Mouse (Mus musculus) forebrain, embryonic 13.5 days (tissue): Measurements from ENCODE around the gene Slc35c2. TPM values are rescaled to one million over a fixed set of nuclear protein-coding genes. Genes with fewer than 3 reads are reported as not detected.

Experiments
- ATAC-seq: fragments of 200-750 bp; cut with Nextera tagmentation; 2 replicates; pipeline ENCODE4 v1.8.0; 2017
- H3K27ac ChIP-seq: fragments of 300-500 bp; sonication (generic); 2 replicates; pipeline ENCODE4 v1.5.1; 2015; ENCODE audit warnings: inconsistent platforms, mild to moderate bottlenecking, moderate library complexity
- H3K27me3 ChIP-seq: fragments of 300-500 bp; sonication (generic); 2 replicates; pipeline ENCODE4 v1.6.1; 2015; ENCODE audit warnings: mild to moderate bottlenecking, inconsistent platforms
- H3K36me3 ChIP-seq: fragments of 300-500 bp; sonication (generic); 2 replicates; pipeline ENCODE4 v1.6.1; 2015; ENCODE audit warnings: mild to moderate bottlenecking, inconsistent platforms; ENCODE audit not compliant: poor library complexity, severe bottlenecking
- H3K4me1 ChIP-seq: fragments of 300-500 bp; sonication (generic); 2 replicates; pipeline ENCODE4 v1.6.1; 2015; ENCODE audit warnings: inconsistent platforms
- H3K4me2 ChIP-seq: fragments of 300-500 bp; sonication (generic); 2 replicates; pipeline ENCODE4 v1.6.1; 2015; ENCODE audit warnings: inconsistent platforms, mild to moderate bottlenecking, moderate library complexity
- H3K4me3 ChIP-seq: fragments of 300-500 bp; sonication (generic); 2 replicates; pipeline ENCODE4 v1.5.1; 2015; ENCODE audit warnings: mild to moderate bottlenecking, inconsistent platforms
- H3K9ac ChIP-seq: fragments of 300-500 bp; sonication (generic); 2 replicates; pipeline ENCODE4 v1.6.1; 2015; ENCODE audit warnings: mild to moderate bottlenecking, inconsistent platforms
- H3K9me3 ChIP-seq: fragments of 300-500 bp; sonication (generic); replicated peaks from 2 replicates; pipeline ENCODE4 v1.6.1; 2016; ENCODE audit warnings: inconsistent platforms
- WGBS: fragments of 180-500 bp; shearing (Covaris S2); methylation state at CpG from one replicate; pipeline ENCODE4 v1.1.7; 2015; 5-methylcytosine and 5-hydroxymethylcytosine counted together
- polyA plus RNA-seq: library from polyadenylated mRNA; unstranded; fragments of >200 nt; fragmentation: Nextera tagmentation; extraction: Ambion mirVana; gene quantifications from 2 replicates; pipeline ENCODE4 v1.2.1, GENCODE M21; 2015

Gene Slc35c2
- polyA plus RNA-seq, 1 experiment from 2014 or later, result 63.8 TPM

GRCm38 (mm10) chr2:165321981-165322735, 34.5 kb upstream of the Slc35c2 start:
- Histone ChIP-seq H3K9me3 (no peaks in the 10 kb centered on the region), H3K27ac (no peak overlapping the region), H3K9ac (no peak overlapping the region), H3K27me3 (no peaks in the 10 kb centered on the region), H3K4me1 (peaks cover 82% of the 10 kb centered on the region), H3K4me3 (no peak overlapping the region), H3K36me3 (no peaks in the 10 kb centered on the region; the same call in 1 of the 2 replicates), H3K4me2 (no peak overlapping the region)
- ATAC-seq, result no peak
- WGBS, result 90% methylated on average over 22 of the region's 22 CpGs

DNA sequence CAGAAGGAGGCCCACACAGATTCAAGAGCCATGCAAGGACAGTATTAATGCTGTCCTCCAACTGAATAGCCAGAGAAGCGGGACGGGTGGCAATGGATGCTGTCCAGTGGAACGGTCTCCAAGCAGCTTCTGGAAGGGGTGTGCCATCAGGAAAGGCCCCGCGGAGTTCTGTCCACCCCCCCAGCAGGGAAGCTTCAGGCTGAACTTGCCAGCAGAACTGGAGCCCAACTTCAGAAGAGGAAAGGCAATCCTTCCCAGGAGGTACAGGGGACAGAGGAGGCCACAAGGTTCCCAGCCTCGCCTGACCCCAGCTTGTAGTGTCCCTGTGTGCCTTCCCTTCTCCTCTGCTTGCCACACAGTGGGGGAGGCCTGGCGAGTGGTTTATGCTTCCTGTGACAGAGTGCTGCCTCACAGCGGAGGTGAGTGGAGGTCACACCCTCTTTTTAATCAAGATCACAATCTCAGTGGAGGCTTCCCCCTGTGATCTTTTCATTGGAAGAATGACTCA, 33.8 kb upstream of the Slc35c2 start:
- Histone ChIP-seq H3K4me1 (peaks cover 85% of the 10 kb centered on the region), H3K9me3 (no peaks in the 10 kb centered on the region), H3K4me2 (no peak overlapping the region), H3K9ac (no peak overlapping the region), H3K27me3 (no peaks in the 10 kb centered on the region), H3K27ac (no peak overlapping the region), H3K4me3 (no peak overlapping the region), H3K36me3 (no peaks in the 10 kb centered on the region; the same call in 1 of the 2 replicates)
- 56% methylated on average over 8 of the region's 8 CpGs for WGBS
- ATAC-seq, result no peak

- peaks cover 91% of the 10 kb centered on the region for H3K4me1 ChIP-seq
- peaks cover 3% of the 10 kb centered on the region for H3K36me3 ChIP-seq
- H3K9ac ChIP-seq, result no peak overlapping the region
- peak overlapping the region; percentile 15; the same call in 1 of the 2 replicates for H3K27ac ChIP-seq
- H3K4me2 ChIP-seq, result no peak overlapping the region
- no peak for ATAC-seq
- no peaks in the 10 kb centered on the region for H3K9me3 ChIP-seq
- WGBS, result 74% methylated on average over 12 of the region's 12 CpGs
- no peaks in the 10 kb centered on the region for H3K27me3 ChIP-seq
- H3K4me3 ChIP-seq, result no peak overlapping the region
Observed at GRCm38 (mm10) chr2:165320531-165321150, 33.0 kb upstream of the Slc35c2 start.

DNA sequence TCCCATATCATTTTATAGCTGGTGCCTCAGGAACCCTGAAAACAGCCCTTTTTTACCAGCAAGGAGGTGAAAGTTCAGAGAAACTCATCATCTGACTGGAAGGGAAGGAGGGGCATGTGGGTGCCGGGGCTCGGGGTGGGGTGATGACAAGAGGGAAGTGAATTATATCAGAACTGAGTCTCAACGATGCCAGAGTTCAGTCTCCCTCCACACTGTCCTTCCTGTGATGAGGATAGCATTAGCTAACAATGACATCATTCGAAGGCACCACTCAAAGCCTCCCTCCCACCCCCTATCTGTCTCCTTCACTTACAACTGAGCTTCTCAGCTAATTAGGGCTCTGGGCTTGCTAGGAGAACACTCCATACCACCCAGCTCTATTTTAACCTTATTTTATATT, 31.8 kb upstream of the Slc35c2 start:
- no peak overlapping the region for H3K27ac ChIP-seq
- no peak overlapping the region for H3K4me3 ChIP-seq
- no peaks in the 10 kb centered on the region for H3K9me3 ChIP-seq
- H3K4me1 ChIP-seq, result peaks cover 84% of the 10 kb centered on the region
- no peak overlapping the region for H3K4me2 ChIP-seq
- H3K27me3 ChIP-seq, result no peaks in the 10 kb centered on the region
- H3K9ac ChIP-seq, result no peak overlapping the region
- WGBS, result 79% methylated on average over 4 of the region's 4 CpGs
- ATAC-seq, result no peak
- H3K36me3 ChIP-seq, result peaks cover 14% of the 10 kb centered on the region

DNA sequence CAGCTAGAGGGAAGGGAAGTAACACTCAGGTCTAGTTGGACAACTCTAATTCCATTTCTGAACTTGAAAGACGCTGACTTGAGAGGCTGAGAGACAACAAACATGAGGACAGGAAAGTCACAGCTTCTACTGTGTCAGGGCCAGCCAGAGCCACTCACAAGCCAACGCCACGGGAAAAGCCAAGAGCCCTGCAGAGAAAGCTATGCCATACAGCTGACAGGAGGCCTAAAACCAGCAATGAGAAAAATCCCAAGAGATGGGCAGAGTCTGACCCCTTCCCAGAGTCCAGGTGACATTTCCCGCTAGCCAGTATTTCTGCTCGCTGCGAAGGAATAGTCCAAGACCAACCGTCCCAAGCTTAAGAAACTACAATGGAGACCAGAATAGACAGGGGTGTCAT, 31.3 kb upstream of the Slc35c2 start:
- Histone ChIP-seq H3K9me3 (no peaks in the 10 kb centered on the region), H3K27me3 (no peaks in the 10 kb centered on the region), H3K9ac (no peak overlapping the region), H3K27ac (no peak overlapping the region), H3K36me3 (peaks cover 20% of the 10 kb centered on the region), H3K4me3 (no peak overlapping the region), H3K4me2 (no peak overlapping the region), H3K4me1 (peaks cover 78% of the 10 kb centered on the region)
- no peak for ATAC-seq
- WGBS, result 91% methylated on average over 7 of the region's 7 CpGs

DNA sequence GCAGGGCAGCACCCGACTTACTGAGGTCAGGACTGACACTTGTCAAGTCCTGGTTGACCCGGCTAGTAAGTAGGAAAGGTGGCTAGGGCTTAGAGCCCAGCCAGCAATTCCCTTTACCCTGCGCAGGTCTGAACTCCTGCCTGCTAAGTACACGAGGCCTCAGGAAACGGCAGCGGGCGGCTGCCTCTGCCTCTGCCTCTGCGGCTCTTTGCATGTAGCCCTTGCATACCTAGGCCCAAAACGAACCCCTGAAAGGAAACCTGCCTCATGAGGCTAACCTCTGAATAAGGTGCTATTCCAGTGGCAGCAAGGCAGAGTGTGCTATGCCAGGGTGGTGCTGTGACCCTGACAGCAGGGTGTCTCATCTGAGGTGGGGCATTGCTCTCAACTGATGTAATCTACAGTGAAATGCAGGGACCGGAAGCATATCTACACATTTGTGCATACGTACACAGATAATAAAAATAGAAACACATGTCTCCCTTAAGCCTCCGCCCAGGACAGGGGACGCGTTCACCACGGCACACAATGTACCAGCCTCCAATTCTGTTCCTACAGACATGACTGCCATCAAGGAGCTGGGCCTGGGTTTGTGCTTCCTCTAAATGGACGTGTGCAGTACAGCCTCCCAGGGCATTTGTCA, 30.1 kb upstream of the Slc35c2 start:
- Histone ChIP-seq H3K36me3 (peaks cover 32% of the 10 kb centered on the region), H3K9me3 (no peaks in the 10 kb centered on the region), H3K4me1 (peaks cover 74% of the 10 kb centered on the region), H3K9ac (peak overlapping the region; percentile 55), H3K27ac (peak overlapping the region; percentile 96), H3K4me2 (peak overlapping the region; percentile 44), H3K27me3 (no peaks in the 10 kb centered on the region), H3K4me3 (no peak overlapping the region)
- ATAC-seq, result peak; percentile 7; the same call in 1 of the 2 replicates
- 54% methylated on average over 16 of the region's 16 CpGs for WGBS

GRCm38 (mm10) chr2:165316837-165317473, 29.3 kb upstream of the Slc35c2 start:
- peaks cover 75% of the 10 kb centered on the region for H3K4me1 ChIP-seq
- H3K27me3 ChIP-seq, result no peaks in the 10 kb centered on the region
- no peak overlapping the region for H3K4me3 ChIP-seq

DNA sequence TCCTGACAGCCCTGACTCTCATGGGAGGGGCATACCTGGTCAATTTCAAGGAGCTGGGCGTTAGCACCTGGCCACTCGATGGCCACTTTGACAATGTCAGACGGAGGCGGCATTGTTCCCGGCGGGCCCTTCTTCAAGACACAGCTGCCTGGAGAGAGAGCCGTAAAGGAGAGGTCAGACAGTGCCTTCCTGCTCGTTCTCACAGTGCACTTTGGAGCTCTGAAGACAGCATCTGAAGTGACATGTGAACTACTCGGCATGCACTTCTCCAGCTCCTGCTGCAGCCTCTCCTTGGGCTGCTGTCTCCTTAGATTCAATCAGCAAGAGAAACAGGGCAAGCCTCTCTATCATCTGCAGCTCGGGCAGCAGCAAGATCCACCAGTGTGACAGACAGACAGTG, 28.5 kb upstream of the Slc35c2 start:
- H3K36me3 ChIP-seq, result peaks cover 44% of the 10 kb centered on the region

More at GRCm38 (mm10) chr2:165316837-165317473, 29.3 kb upstream of the Slc35c2 start:
- peak overlapping the region; percentile 62 for H3K9ac ChIP-seq
- H3K9me3 ChIP-seq, result no peaks in the 10 kb centered on the region
- peak overlapping the region; percentile 44 for H3K4me2 ChIP-seq
- ATAC-seq, result peak; percentile 92
- peaks cover 39% of the 10 kb centered on the region for H3K36me3 ChIP-seq
- H3K27ac ChIP-seq, result peak overlapping the region; percentile 96
- WGBS, result 2% methylated on average over 9 of the region's 9 CpGs

DNA sequence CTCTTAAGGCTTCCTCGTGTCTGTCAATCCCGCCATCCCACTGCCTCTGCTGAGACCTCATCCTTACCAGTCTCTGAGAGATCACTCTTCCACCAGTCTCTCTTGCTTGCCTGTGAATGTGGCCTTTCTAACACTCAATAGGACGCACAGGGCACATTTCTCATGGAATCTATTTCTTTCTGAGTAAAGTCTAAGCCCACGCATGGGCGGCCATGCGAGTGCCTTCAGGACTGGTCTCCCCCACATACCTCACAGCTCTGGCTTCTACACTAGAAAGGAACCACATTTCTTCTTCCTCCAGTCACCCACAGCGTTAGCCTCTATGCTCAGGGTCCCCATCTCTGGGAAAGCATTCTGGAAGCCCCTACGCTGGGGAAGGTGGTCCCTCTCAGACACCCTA, 26.5 kb upstream of the Slc35c2 start:
- ATAC-seq, result no peak
- no peaks in the 10 kb centered on the region for H3K27me3 ChIP-seq
- H3K4me3 ChIP-seq, result no peak overlapping the region
- peaks cover 77% of the 10 kb centered on the region for H3K4me1 ChIP-seq
- peaks cover 58% of the 10 kb centered on the region for H3K36me3 ChIP-seq
- WGBS, result 83% methylated on average over 8 of the region's 8 CpGs
- H3K27ac ChIP-seq, result no peak overlapping the region
- H3K9ac ChIP-seq, result no peak overlapping the region
- no peaks in the 10 kb centered on the region for H3K9me3 ChIP-seq
- no peak overlapping the region for H3K4me2 ChIP-seq

More for the DNA sequence above, 28.5 kb upstream of the Slc35c2 start:
- H3K9ac ChIP-seq, result peak overlapping the region; percentile 62
- H3K27me3 ChIP-seq, result no peaks in the 10 kb centered on the region
- H3K27ac ChIP-seq, result peak overlapping the region; percentile 96
- peak overlapping the region; percentile 44 for H3K4me2 ChIP-seq
- peaks cover 75% of the 10 kb centered on the region for H3K4me1 ChIP-seq
- peak; percentile 12; the same call in 1 of the 2 replicates for ATAC-seq
- 50% methylated on average over 10 of the region's 10 CpGs for WGBS
- H3K9me3 ChIP-seq, result no peaks in the 10 kb centered on the region
- no peak overlapping the region for H3K4me3 ChIP-seq

GRCm38 (mm10) chr2:165312381-165312780, 24.7 kb upstream of the Slc35c2 start:
- H3K4me3 ChIP-seq, result no peak overlapping the region
- H3K4me1 ChIP-seq, result peaks cover 63% of the 10 kb centered on the region
- H3K36me3 ChIP-seq, result peaks cover 77% of the 10 kb centered on the region
- 0 out of 2 replicates have a peak overlapping the region, but pooled peaks have one; percentile 5 for H3K9ac ChIP-seq
- H3K27me3 ChIP-seq, result no peaks in the 10 kb centered on the region
- WGBS, result 71% methylated on average over 7 of the region's 7 CpGs
- no peak overlapping the region for H3K4me2 ChIP-seq
- no peaks in the 10 kb centered on the region for H3K9me3 ChIP-seq
- ATAC-seq, result no peak
- H3K27ac ChIP-seq, result peak overlapping the region; percentile 42; the same call in 1 of the 2 replicates

- WGBS, result 45% methylated on average over 12 of the region's 12 CpGs
- H3K27ac ChIP-seq, result peak overlapping the region; percentile 38
- peaks cover 82% of the 10 kb centered on the region for H3K36me3 ChIP-seq
- 0 out of 2 replicates have a peak overlapping the region, but pooled peaks have one; percentile 30 for H3K9ac ChIP-seq
- no peaks in the 10 kb centered on the region for H3K9me3 ChIP-seq
- no peak overlapping the region for H3K4me2 ChIP-seq
- H3K27me3 ChIP-seq, result no peaks in the 10 kb centered on the region
- no peak overlapping the region for H3K4me3 ChIP-seq
- peak; percentile 60; the same call in 1 of the 2 replicates for ATAC-seq
- H3K4me1 ChIP-seq, result peaks cover 55% of the 10 kb centered on the region
Observed at GRCm38 (mm10) chr2:165311577-165311976, 23.9 kb upstream of the Slc35c2 start.
